Mouse (Mus musculus) adipocyte (in vitro differentiated cells): ENCODE data around the gene Adipor2.

ENCODE experiments used
- DNase-seq: peaks from one replicate; pipeline ENCODE4 v3.0.0-alpha.2; 2016; ENCODE audit warnings: low spot score

The Adipor2 gene

GRCm38 (mm10) chr6:119313096-119313495, 104.4 kb downstream of the Adipor2 start:
- no peak for DNase-seq

GRCm38 (mm10) chr6:119312381-119312780, 105.1 kb downstream of the Adipor2 start:
- no peak for DNase-seq

- DNase-seq: no peak
These were observed 107.3 kb downstream of the Adipor2 start for GRCm38 (mm10) chr6:119310176-119310575.

GRCm38 (mm10) chr6:119307867-119308413, 109.6 kb downstream of the Adipor2 start:
- no peak for DNase-seq

- no peak for DNase-seq
These were observed 114.2 kb downstream of the Adipor2 start for GRCm38 (mm10) chr6:119303331-119303730.
